Mouse (Mus musculus) hindbrain, postnatal 0 days (tissue): Measurements from ENCODE around the gene Chrna4. TPM values are rescaled to one million over a fixed set of nuclear protein-coding genes. Genes with fewer than 3 reads are reported as not detected.

Experiments used
- ATAC-seq: fragments of 200-750 bp; cut with Nextera tagmentation; 2 replicates; pipeline ENCODE4 v1.8.0; 2017; ENCODE audit warnings: mild to moderate bottlenecking, moderate TSS enrichment, moderate library complexity
- DNase-seq: peaks from one replicate; pipeline ENCODE4 v3.0.0-alpha.2; 2015; ENCODE audit warnings: low spot score
- H3K27ac ChIP-seq: fragments of 300-500 bp; sonication (generic); 2 replicates; pipeline ENCODE4 v1.5.1; 2014; ENCODE audit warnings: mild to moderate bottlenecking
- H3K27me3 ChIP-seq: fragments of 300-500 bp; sonication (generic); 2 replicates; pipeline ENCODE4 v1.6.1; 2014; ENCODE audit warnings: low read length, mixed read lengths; ENCODE audit not compliant: insufficient read depth
- H3K36me3 ChIP-seq: fragments of 300-500 bp; sonication (generic); 2 replicates; pipeline ENCODE4 v1.6.1; 2014; ENCODE audit warnings: low read length, mixed read lengths; ENCODE audit not compliant: insufficient read depth
- H3K4me1 ChIP-seq: fragments of 300-500 bp; sonication (generic); 2 replicates; pipeline ENCODE4 v1.6.1; 2014; ENCODE audit warnings: antibody characterized with exemption, low read length, mixed read lengths; ENCODE audit not compliant: insufficient read depth
- H3K4me2 ChIP-seq: fragments of 300-500 bp; sonication (generic); 2 replicates; pipeline ENCODE4 v1.6.1; 2014; ENCODE audit warnings: low read depth, mild to moderate bottlenecking, low read length, moderate library complexity, mixed read lengths
- H3K4me3 ChIP-seq: fragments of 300-500 bp; sonication (generic); 2 replicates; pipeline ENCODE4 v1.5.1; 2014; ENCODE audit warnings: low read length
- H3K9ac ChIP-seq: fragments of 300-500 bp; sonication (generic); replicated peaks from 2 replicates; pipeline ENCODE4 v1.6.1; 2014; ENCODE audit warnings: mild to moderate bottlenecking, low read length, moderate library complexity, mixed read lengths
- H3K9me3 ChIP-seq: fragments of 300-500 bp; sonication (generic); 2 replicates; pipeline ENCODE4 v1.6.1; 2016; ENCODE audit warnings: low read length, mixed read lengths
- CTCF ChIP-seq: IDR thresholded peaks from 2 replicates; pipeline ENCODE4 v1.5.1; 2016; ENCODE audit warnings: antibody characterized with exemption, control low read depth, low read depth
- WGBS: fragments of 180-500 bp; shearing (Covaris S2); extraction: QIAGEN DNeasy Blood & Tissue Kit; methylation state at CpG from one replicate; pipeline ENCODE4 v1.1.7; 2014; 5-methylcytosine and 5-hydroxymethylcytosine counted together
- polyA plus RNA-seq: library from polyadenylated mRNA; unstranded; fragments of >200 nt; fragmentation: Nextera tagmentation; extraction: Ambion mirVana; gene quantifications from 2 replicates; pipeline ENCODE4 v1.2.1, GENCODE M21; 2015
- total RNA-seq: library from RNA; depleted of rRNA; stranded (reverse); fragments of >200 nt; gene quantifications from 2 replicates; pipeline ENCODE4 v1.2.3, GENCODE M21; 2014

The Chrna4 gene
- total and polyA plus RNA-seq, 2 experiments from 2014 or later: 41.4 to 50.5 TPM

GRCm38 (mm10) chr2:180990347-180990746, 53.0 kb downstream of the Chrna4 start:
- Histone ChIP-seq H3K4me3 (no peak overlapping the region), H3K4me1 (no peaks in the 10 kb centered on the region), H3K36me3 (no peaks in the 10 kb centered on the region), H3K27me3 (no peaks in the 10 kb centered on the region), H3K9ac (no peak overlapping the region), H3K27ac (no peak overlapping the region), H3K4me2 (no peak overlapping the region), H3K9me3 (no peaks in the 10 kb centered on the region)
- WGBS: 57% methylated on average over 4 of the region's 4 CpGs
- TF ChIP-seq CTCF: no peak
- ATAC-seq: no peak
- no peak for DNase-seq

- 87% methylated on average over 1 of the region's 1 CpGs for WGBS
- no peak for ATAC-seq
- no peak overlapping the region for H3K4me2 ChIP-seq
- DNase-seq: no peak
- H3K27me3 ChIP-seq: no peaks in the 10 kb centered on the region
- no peak for TF ChIP-seq CTCF
- no peak overlapping the region for H3K4me3 ChIP-seq
- no peak overlapping the region for H3K9ac ChIP-seq
- H3K27ac ChIP-seq: no peak overlapping the region
- H3K9me3 ChIP-seq: no peaks in the 10 kb centered on the region
- no peaks in the 10 kb centered on the region for H3K4me1 ChIP-seq
- no peaks in the 10 kb centered on the region; the same call in 1 of the 2 replicates for H3K36me3 ChIP-seq
Observed at GRCm38 (mm10) chr2:180988948-180989347, 54.4 kb downstream of the Chrna4 start.

- Histone ChIP-seq H3K4me3 (no peak overlapping the region), H3K9me3 (no peaks in the 10 kb centered on the region), H3K27ac (no peak overlapping the region), H3K4me2 (no peak overlapping the region), H3K4me1 (no peaks in the 10 kb centered on the region), H3K27me3 (no peaks in the 10 kb centered on the region), H3K9ac (no peak overlapping the region), H3K36me3 (no peaks in the 10 kb centered on the region; the same call in 1 of the 2 replicates)
- DNase-seq (peak; percentile 25), ATAC-seq (peak; percentile 48)
- 39% methylated on average over 3 of the region's 3 CpGs for WGBS
- TF ChIP-seq CTCF: peak; percentile 6; the same call in 1 of the 2 replicates
Observed at GRCm38 (mm10) chr2:180988347-180988913, 54.9 kb downstream of the Chrna4 start.

- Histone ChIP-seq H3K9ac (no peak overlapping the region), H3K4me2 (no peak overlapping the region), H3K27me3 (no peaks in the 10 kb centered on the region), H3K4me1 (no peaks in the 10 kb centered on the region), H3K27ac (no peak overlapping the region), H3K9me3 (no peaks in the 10 kb centered on the region), H3K4me3 (no peak overlapping the region), H3K36me3 (peaks cover 5% of the 10 kb centered on the region; the same call in 1 of the 2 replicates)
- DNase-seq (no peak), ATAC-seq (peak; percentile 13; the same call in 1 of the 2 replicates)
- TF ChIP-seq CTCF: no peak
- WGBS: 22% methylated on average over 5 of the region's 5 CpGs
Observed at GRCm38 (mm10) chr2:180987432-180988030, 55.8 kb downstream of the Chrna4 start.

- no peak for ATAC-seq
Observed at GRCm38 (mm10) chr2:180987001-180987400, 56.3 kb downstream of the Chrna4 start.

GRCm38 (mm10) chr2:180986449-180986848, 56.9 kb downstream of the Chrna4 start, which contains the start of gene Col20a1:
Gene Col20a1 (plus strand): TSS chr2:180986535.
- DNase-seq: no peak
- no peak within 1 kb of the TSS for H3K4me3 ChIP-seq
- 53% methylated on average over 2 of the region's 2 CpGs for WGBS
- no peak within 1 kb of the TSS for H3K9ac ChIP-seq
- TF ChIP-seq CTCF: no peak
- H3K4me1 ChIP-seq: no peaks in the 10 kb centered on the region
- H3K4me2 ChIP-seq: no peak within 1 kb of the TSS
- H3K36me3 ChIP-seq: peaks cover 16% of the 10 kb centered on the region
- H3K9me3 ChIP-seq: no peaks in the 10 kb centered on the region
- H3K27me3 ChIP-seq: no peaks in the 10 kb centered on the region
- ATAC-seq: no peak
- H3K27ac ChIP-seq: no peak within 1 kb of the TSS

More at GRCm38 (mm10) chr2:180987001-180987400, 56.3 kb downstream of the Chrna4 start:
- H3K9me3 ChIP-seq: no peaks in the 10 kb centered on the region
- H3K36me3 ChIP-seq: peaks cover 10% of the 10 kb centered on the region; the same call in 1 of the 2 replicates
- H3K4me3 ChIP-seq: no peak overlapping the region
- no peak overlapping the region for H3K27ac ChIP-seq
- H3K27me3 ChIP-seq: no peaks in the 10 kb centered on the region
- H3K4me2 ChIP-seq: no peak overlapping the region
- WGBS: 65% methylated on average over 1 of the region's 1 CpGs
- TF ChIP-seq CTCF: no peak
- H3K4me1 ChIP-seq: no peaks in the 10 kb centered on the region
- H3K9ac ChIP-seq: no peak overlapping the region
- no peak for DNase-seq

GRCm38 (mm10) chr2:180985635-180986034, 57.7 kb downstream of the Chrna4 start:
- no peak overlapping the region for H3K9ac ChIP-seq
- peaks cover 24% of the 10 kb centered on the region for H3K36me3 ChIP-seq
- no peak for DNase-seq
- H3K4me3 ChIP-seq: no peak overlapping the region
- 83% methylated on average over 2 of the region's 2 CpGs for WGBS
- H3K27ac ChIP-seq: no peak overlapping the region
- no peak for ATAC-seq
- H3K27me3 ChIP-seq: no peaks in the 10 kb centered on the region
- no peaks in the 10 kb centered on the region for H3K9me3 ChIP-seq
- no peaks in the 10 kb centered on the region for H3K4me1 ChIP-seq
- TF ChIP-seq CTCF: no peak
- no peak overlapping the region for H3K4me2 ChIP-seq
